Mouse (Mus musculus): ENCODE measurements around the gene Nenf. TPM values are rescaled to one million over a fixed set of nuclear protein-coding genes. Genes with fewer than 3 reads are reported as not detected.

Nenf gene
- polyA plus RNA-seq, 1 experiment from 2014 or later = 125 TPM

DNA sequence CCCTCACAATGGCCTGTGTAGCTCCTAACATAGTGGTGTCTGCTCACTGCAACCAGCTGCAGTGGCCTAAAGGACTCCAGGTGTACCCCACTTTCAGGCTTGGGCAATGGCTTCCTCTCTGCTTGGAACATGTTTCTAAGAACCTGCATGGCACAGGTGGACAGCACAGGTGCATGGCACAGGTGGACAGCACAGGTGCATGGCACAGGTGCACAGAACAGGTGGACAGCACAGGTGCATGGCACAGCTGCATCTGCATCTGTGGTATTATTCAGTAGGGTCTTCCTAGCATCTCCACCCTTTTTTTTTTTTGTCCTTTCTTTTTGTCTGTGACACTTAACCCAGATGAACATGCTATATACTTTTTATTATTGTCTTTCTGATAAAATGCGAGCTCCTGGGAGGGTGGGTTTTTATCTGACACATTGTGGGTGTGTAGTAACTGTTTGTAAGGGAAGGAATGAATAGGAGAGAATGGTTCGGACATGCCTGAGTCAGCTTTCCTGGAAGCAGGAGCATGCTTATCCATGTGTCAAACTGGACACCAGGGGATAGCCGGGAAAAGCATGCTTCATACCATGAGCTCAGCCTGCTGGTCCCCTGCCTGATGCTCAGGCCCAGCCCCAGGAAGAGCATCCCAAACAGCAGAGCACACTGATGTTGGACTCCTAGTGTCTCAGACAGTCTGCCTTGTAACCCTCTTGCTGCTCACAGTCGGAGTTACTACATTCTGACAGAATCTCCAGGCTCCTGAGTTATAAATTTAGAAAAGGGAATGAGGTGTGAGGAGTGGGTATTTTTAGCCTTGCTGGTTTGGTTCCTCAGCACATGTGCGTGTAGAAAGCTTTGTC is 49.0 kb downstream of the Nenf start:
- no peak for ATAC-seq (ENCODE audit: low FRiP score, low TSS enrichment)
- 79% methylated on average over 5 of the region's 5 CpGs for WGBS
- H3K4me2 ChIP-seq (ENCODE audit: low read length) = no peak overlapping the region

GRCm38 (mm10) chr1:191267856-191268255 is 50.1 kb downstream of the Nenf start:
- no peaks in the 10 kb centered on the region for H3K4me1 ChIP-seq (ENCODE audit: control insufficient read depth, insufficient read depth, low read length)
- H3K27me3 ChIP-seq (ENCODE audit: control insufficient read depth, insufficient read depth, low read length) = no peaks in the 10 kb centered on the region
- H3K27ac ChIP-seq (replicated peaks; ENCODE audit: low read depth, low read length) = no peak overlapping the region
- H3K4me2 ChIP-seq (ENCODE audit: low read length) = no peak overlapping the region
- ATAC-seq (ENCODE audit: low FRiP score, low TSS enrichment) = no peak
- no peak overlapping the region for H3K4me3 ChIP-seq (replicated peaks; ENCODE audit: low read depth, low read length)
- H3K9ac ChIP-seq (replicated peaks; ENCODE audit: low read length) = no peak overlapping the region
- DNase-seq = no peak
- WGBS = 61% methylated on average over 5 of the region's 5 CpGs
- no peaks in the 10 kb centered on the region for H3K9me3 ChIP-seq (ENCODE audit: control insufficient read depth, low read length)
- H3K36me3 ChIP-seq (ENCODE audit: control insufficient read depth, insufficient read depth, low read length) = no peaks in the 10 kb centered on the region

More for the DNA sequence above, 49.0 kb downstream of the Nenf start:
- H3K4me3 ChIP-seq (replicated peaks; ENCODE audit: low read depth, low read length) = no peak overlapping the region
- H3K36me3 ChIP-seq (ENCODE audit: control insufficient read depth, insufficient read depth, low read length) = no peaks in the 10 kb centered on the region
- H3K9ac ChIP-seq (replicated peaks; ENCODE audit: low read length) = no peak overlapping the region
- no peak overlapping the region for H3K27ac ChIP-seq (replicated peaks; ENCODE audit: low read depth, low read length)
- DNase-seq = no peak
- H3K27me3 ChIP-seq (ENCODE audit: control insufficient read depth, insufficient read depth, low read length) = no peaks in the 10 kb centered on the region
- H3K9me3 ChIP-seq (ENCODE audit: control insufficient read depth, low read length) = no peaks in the 10 kb centered on the region
- no peaks in the 10 kb centered on the region for H3K4me1 ChIP-seq (ENCODE audit: control insufficient read depth, insufficient read depth, low read length)

DNA sequence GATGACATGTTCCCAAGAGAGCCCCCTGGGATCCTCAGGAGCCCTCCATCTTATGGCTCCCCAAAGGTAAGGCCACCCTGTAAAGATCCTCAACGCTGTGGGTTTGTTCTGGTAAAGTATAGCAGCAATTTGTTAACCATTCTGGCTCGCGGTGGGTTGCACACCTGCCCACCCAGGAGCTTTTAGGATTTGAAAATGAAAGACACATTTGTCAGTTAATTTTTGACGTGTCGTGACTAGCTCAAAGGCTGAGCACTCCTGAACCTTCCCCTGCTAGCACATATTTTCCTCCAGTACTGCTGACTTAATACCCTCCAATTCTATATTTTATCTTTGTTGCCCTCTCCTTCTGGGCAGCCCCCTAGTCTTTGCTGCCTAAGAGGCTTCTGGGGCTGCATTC is 50.8 kb downstream of the Nenf start:
- Histone ChIP-seq H3K27me3 (ENCODE audit: control insufficient read depth, insufficient read depth, low read length) (no peaks in the 10 kb centered on the region), H3K9ac (replicated peaks; ENCODE audit: low read length) (no peak overlapping the region), H3K36me3 (ENCODE audit: control insufficient read depth, insufficient read depth, low read length) (no peaks in the 10 kb centered on the region), H3K9me3 (ENCODE audit: control insufficient read depth, low read length) (no peaks in the 10 kb centered on the region), H3K27ac (replicated peaks; ENCODE audit: low read depth, low read length) (no peak overlapping the region), H3K4me2 (ENCODE audit: low read length) (no peak overlapping the region), H3K4me3 (replicated peaks; ENCODE audit: low read depth, low read length) (no peak overlapping the region), H3K4me1 (ENCODE audit: control insufficient read depth, insufficient read depth, low read length) (no peaks in the 10 kb centered on the region)
- 90% methylated on average over 5 of the region's 5 CpGs for WGBS
- ATAC-seq (ENCODE audit: low FRiP score, low TSS enrichment) (no peak), DNase-seq (no peak)

- H3K36me3 ChIP-seq (ENCODE audit: control insufficient read depth, insufficient read depth, low read length) = no peaks in the 10 kb centered on the region
- ATAC-seq (ENCODE audit: low FRiP score, low TSS enrichment) (no peak), DNase-seq (no peak)
- H3K9ac ChIP-seq (replicated peaks; ENCODE audit: low read length) = no peak overlapping the region
- 89% methylated on average over 5 of the region's 5 CpGs for WGBS
- no peaks in the 10 kb centered on the region for H3K4me1 ChIP-seq (ENCODE audit: control insufficient read depth, insufficient read depth, low read length)
- H3K9me3 ChIP-seq (ENCODE audit: control insufficient read depth, low read length) = no peaks in the 10 kb centered on the region
- H3K27ac ChIP-seq (replicated peaks; ENCODE audit: low read depth, low read length) = no peak overlapping the region
- no peak overlapping the region for H3K4me2 ChIP-seq (ENCODE audit: low read length)
- no peak overlapping the region for H3K4me3 ChIP-seq (replicated peaks; ENCODE audit: low read depth, low read length)
- H3K27me3 ChIP-seq (ENCODE audit: control insufficient read depth, insufficient read depth, low read length) = no peaks in the 10 kb centered on the region
Measured at GRCm38 (mm10) chr1:191263471-191263870, 54.5 kb downstream of the Nenf start.

GRCm38 (mm10) chr1:191261861-191262260 is 56.1 kb downstream of the Nenf start:
- ATAC-seq (ENCODE audit: low FRiP score, low TSS enrichment) = no peak
- no peaks in the 10 kb centered on the region for H3K36me3 ChIP-seq (ENCODE audit: control insufficient read depth, insufficient read depth, low read length)
- H3K4me2 ChIP-seq (ENCODE audit: low read length) = no peak overlapping the region
- no peaks in the 10 kb centered on the region for H3K9me3 ChIP-seq (ENCODE audit: control insufficient read depth, low read length)
- WGBS = 18% methylated on average over 6 of the region's 6 CpGs
- H3K9ac ChIP-seq (replicated peaks; ENCODE audit: low read length) = no peak overlapping the region
- H3K4me1 ChIP-seq (ENCODE audit: control insufficient read depth, insufficient read depth, low read length) = no peaks in the 10 kb centered on the region
- no peak overlapping the region for H3K27ac ChIP-seq (replicated peaks; ENCODE audit: low read depth, low read length)
- no peaks in the 10 kb centered on the region for H3K27me3 ChIP-seq (ENCODE audit: control insufficient read depth, insufficient read depth, low read length)
- DNase-seq = no peak
- no peak overlapping the region for H3K4me3 ChIP-seq (replicated peaks; ENCODE audit: low read depth, low read length)

DNA sequence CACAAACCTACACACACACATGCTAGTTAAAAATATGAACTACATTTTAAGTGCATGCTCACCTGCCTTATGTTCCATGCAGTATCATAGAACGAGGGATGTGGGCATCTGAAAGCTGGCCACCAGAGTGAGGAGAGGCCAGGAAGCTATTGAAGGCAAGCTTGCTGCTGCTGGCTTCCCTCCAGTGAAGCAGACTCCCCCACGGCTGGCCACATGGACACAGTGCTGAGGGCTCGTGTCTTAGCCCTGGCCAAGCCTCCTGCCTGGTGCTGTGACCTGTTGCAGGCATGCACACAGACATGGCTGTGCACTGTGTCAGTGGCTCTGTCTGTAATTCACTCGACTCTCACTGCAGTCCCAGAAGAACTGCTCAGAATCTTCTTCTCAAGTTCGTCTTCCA is 58.3 kb downstream of the Nenf start:
- H3K4me1 ChIP-seq (ENCODE audit: control insufficient read depth, insufficient read depth, low read length) = no peaks in the 10 kb centered on the region
- H3K4me3 ChIP-seq (replicated peaks; ENCODE audit: low read depth, low read length) = no peak overlapping the region
- H3K4me2 ChIP-seq (ENCODE audit: low read length) = no peak overlapping the region
- H3K36me3 ChIP-seq (ENCODE audit: control insufficient read depth, insufficient read depth, low read length) = no peaks in the 10 kb centered on the region
- ATAC-seq (ENCODE audit: low FRiP score, low TSS enrichment) = no peak
- WGBS = 82% methylated on average over 5 of the region's 5 CpGs
- no peak overlapping the region for H3K27ac ChIP-seq (replicated peaks; ENCODE audit: low read depth, low read length)
- DNase-seq = no peak
- no peak overlapping the region for H3K9ac ChIP-seq (replicated peaks; ENCODE audit: low read length)
- H3K9me3 ChIP-seq (ENCODE audit: control insufficient read depth, low read length) = no peaks in the 10 kb centered on the region
- no peaks in the 10 kb centered on the region for H3K27me3 ChIP-seq (ENCODE audit: control insufficient read depth, insufficient read depth, low read length)

DNA sequence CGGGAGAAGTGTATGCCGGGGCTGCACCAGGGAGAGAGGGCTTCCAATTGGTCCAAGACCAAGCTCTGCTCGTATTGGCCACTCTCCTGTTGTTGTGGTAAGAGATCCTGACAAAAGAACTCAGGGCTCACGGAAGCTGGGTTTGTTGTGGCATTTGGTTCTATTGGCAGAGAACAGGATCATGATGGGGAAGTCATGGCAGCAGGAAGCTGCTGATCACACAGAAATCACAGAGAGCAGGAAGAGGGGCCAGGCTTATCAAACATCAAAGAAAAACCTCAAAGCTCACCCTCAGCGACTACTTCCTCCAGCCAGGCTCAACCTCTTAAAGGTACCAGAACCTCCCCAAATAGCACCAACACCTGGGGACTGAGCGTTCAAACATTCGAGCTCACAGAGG is 58.9 kb downstream of the Nenf start:
- no peak for ATAC-seq (ENCODE audit: low FRiP score, low TSS enrichment)
- WGBS = 30% methylated on average over 7 of the region's 7 CpGs
- no peaks in the 10 kb centered on the region for H3K27me3 ChIP-seq (ENCODE audit: control insufficient read depth, insufficient read depth, low read length)
- no peak for DNase-seq
- H3K9ac ChIP-seq (replicated peaks; ENCODE audit: low read length) = no peak overlapping the region
- H3K4me3 ChIP-seq (replicated peaks; ENCODE audit: low read depth, low read length) = no peak overlapping the region
- no peaks in the 10 kb centered on the region for H3K4me1 ChIP-seq (ENCODE audit: control insufficient read depth, insufficient read depth, low read length)
- H3K36me3 ChIP-seq (ENCODE audit: control insufficient read depth, insufficient read depth, low read length) = no peaks in the 10 kb centered on the region
- no peak overlapping the region for H3K27ac ChIP-seq (replicated peaks; ENCODE audit: low read depth, low read length)
- H3K4me2 ChIP-seq (ENCODE audit: low read length) = no peak overlapping the region
- no peaks in the 10 kb centered on the region for H3K9me3 ChIP-seq (ENCODE audit: control insufficient read depth, low read length)

- no peaks in the 10 kb centered on the region for H3K27me3 ChIP-seq (ENCODE audit: control insufficient read depth, insufficient read depth, low read length)
- WGBS = 62% methylated on average over 3 of the region's 3 CpGs
- no peaks in the 10 kb centered on the region for H3K36me3 ChIP-seq (ENCODE audit: control insufficient read depth, insufficient read depth, low read length)
- no peak overlapping the region for H3K4me2 ChIP-seq (ENCODE audit: low read length)
- DNase-seq (no peak), ATAC-seq (ENCODE audit: low FRiP score, low TSS enrichment) (no peak)
- no peak overlapping the region for H3K9ac ChIP-seq (replicated peaks; ENCODE audit: low read length)
- H3K27ac ChIP-seq (replicated peaks; ENCODE audit: low read depth, low read length) = no peak overlapping the region
- H3K4me3 ChIP-seq (replicated peaks; ENCODE audit: low read depth, low read length) = no peak overlapping the region
- no peaks in the 10 kb centered on the region for H3K9me3 ChIP-seq (ENCODE audit: control insufficient read depth, low read length)
- no peaks in the 10 kb centered on the region for H3K4me1 ChIP-seq (ENCODE audit: control insufficient read depth, insufficient read depth, low read length)
Measured at GRCm38 (mm10) chr1:191258521-191258920, 59.5 kb downstream of the Nenf start.

GRCm38 (mm10) chr1:191257981-191258380 is 60.0 kb downstream of the Nenf start:
- H3K27ac ChIP-seq (replicated peaks; ENCODE audit: low read depth, low read length) = no peak overlapping the region
- no peak for DNase-seq
- ATAC-seq (ENCODE audit: low FRiP score, low TSS enrichment) = no peak
- WGBS = 76% methylated on average over 2 of the region's 2 CpGs
- H3K4me3 ChIP-seq (replicated peaks; ENCODE audit: low read depth, low read length) = no peak overlapping the region
- no peaks in the 10 kb centered on the region for H3K4me1 ChIP-seq (ENCODE audit: control insufficient read depth, insufficient read depth, low read length)
- no peak overlapping the region for H3K9ac ChIP-seq (replicated peaks; ENCODE audit: low read length)
- H3K4me2 ChIP-seq (ENCODE audit: low read length) = no peak overlapping the region
- H3K9me3 ChIP-seq (ENCODE audit: control insufficient read depth, low read length) = no peaks in the 10 kb centered on the region
- H3K36me3 ChIP-seq (ENCODE audit: control insufficient read depth, insufficient read depth, low read length) = no peaks in the 10 kb centered on the region
- no peaks in the 10 kb centered on the region for H3K27me3 ChIP-seq (ENCODE audit: control insufficient read depth, insufficient read depth, low read length)
